Mouse (Mus musculus) midbrain, postnatal 0 days (tissue): ENCODE results near the gene Cyth3. TPM values are rescaled to one million over a fixed set of nuclear protein-coding genes. Genes with fewer than 3 reads are reported as not detected.

Experiments
- ATAC-seq: fragments of 200-750 bp; cut with Nextera tagmentation; 2 replicates; pipeline ENCODE4 v1.8.0; 2017; ENCODE audit warnings: moderate number of reproducible peaks, mild to moderate bottlenecking, moderate TSS enrichment, moderate library complexity; ENCODE audit not compliant: low FRiP score
- DNase-seq: peaks from one replicate; pipeline ENCODE4 v3.0.0-alpha.2; 2015; ENCODE audit warnings: low spot score
- H3K27ac ChIP-seq: fragments of 300-500 bp; sonication (generic); 2 replicates; pipeline ENCODE4 v1.5.1; 2014; ENCODE audit warnings: low read depth, mild to moderate bottlenecking, low read length, mixed read lengths
- H3K27me3 ChIP-seq: fragments of 300-500 bp; sonication (generic); 2 replicates; pipeline ENCODE4 v1.6.1; 2014; ENCODE audit warnings: low read length, control low read depth, mixed read lengths; ENCODE audit not compliant: insufficient read depth
- H3K36me3 ChIP-seq: fragments of 300-500 bp; sonication (generic); 2 replicates; pipeline ENCODE4 v1.6.1; 2014; ENCODE audit warnings: low read length, control low read depth, mixed read lengths; ENCODE audit not compliant: insufficient read depth
- H3K4me1 ChIP-seq: fragments of 300-500 bp; sonication (generic); 2 replicates; pipeline ENCODE4 v1.6.1; 2014; ENCODE audit warnings: mild to moderate bottlenecking, control low read depth, antibody characterized with exemption, low read length, mixed read lengths; ENCODE audit not compliant: insufficient read depth
- H3K4me2 ChIP-seq: fragments of 300-500 bp; sonication (generic); 2 replicates; pipeline ENCODE4 v1.6.1; 2014; ENCODE audit warnings: low read depth, mild to moderate bottlenecking, low read length, mixed read lengths; ENCODE audit not compliant: poor library complexity, severe bottlenecking
- H3K4me3 ChIP-seq: fragments of 300-500 bp; sonication (generic); 2 replicates; pipeline ENCODE4 v1.5.1; 2014; ENCODE audit warnings: low read depth, mild to moderate bottlenecking, low read length, moderate library complexity
- H3K9ac ChIP-seq: fragments of 300-500 bp; sonication (generic); replicated peaks from 2 replicates; pipeline ENCODE4 v1.6.1; 2014; ENCODE audit warnings: mild to moderate bottlenecking, low read length, moderate library complexity, mixed read lengths; ENCODE audit not compliant: poor library complexity, severe bottlenecking
- H3K9me3 ChIP-seq: fragments of 300-500 bp; sonication (generic); 2 replicates; pipeline ENCODE4 v1.6.1; 2016; ENCODE audit warnings: low read length, control low read depth
- CTCF ChIP-seq: IDR thresholded peaks from 2 replicates; pipeline ENCODE4 v1.5.1; 2016; ENCODE audit warnings: antibody characterized with exemption, mild to moderate bottlenecking
- WGBS: fragments of 180-500 bp; shearing (Covaris S2); extraction: QIAGEN DNeasy Blood & Tissue Kit; methylation state at CpG from one replicate; pipeline ENCODE4 v1.1.7; 2014; 5-methylcytosine and 5-hydroxymethylcytosine counted together
- polyA plus RNA-seq: library from polyadenylated mRNA; unstranded; fragments of >200 nt; fragmentation: Nextera tagmentation; extraction: Ambion mirVana; gene quantifications from 2 replicates; pipeline ENCODE4 v1.2.1, GENCODE M21; 2015
- total RNA-seq: library from RNA; depleted of rRNA; stranded (reverse); fragments of >200 nt; gene quantifications from 2 replicates; pipeline ENCODE4 v1.2.3, GENCODE M21; 2014

Cyth3 gene
- total and polyA plus RNA-seq, 2 experiments from 2014 or later = 34.1 to 47.8 TPM

- TF ChIP-seq CTCF = no peak
Measured at GRCm38 (mm10) chr5:143647412-143647811, 25.2 kb downstream of the Cyth3 start.

GRCm38 (mm10) chr5:143648058-143648457, 25.8 kb downstream of the Cyth3 start:
- H3K9ac ChIP-seq = no peak overlapping the region
- WGBS = 81% methylated on average over 2 of the region's 2 CpGs
- H3K9me3 ChIP-seq = no peaks in the 10 kb centered on the region
- no peak overlapping the region for H3K27ac ChIP-seq
- no peaks in the 10 kb centered on the region for H3K4me1 ChIP-seq
- H3K4me3 ChIP-seq = no peak overlapping the region
- H3K4me2 ChIP-seq = no peak overlapping the region
- ATAC-seq (no peak), DNase-seq (no peak)
- H3K36me3 ChIP-seq = no peaks in the 10 kb centered on the region
- no peaks in the 10 kb centered on the region for H3K27me3 ChIP-seq
- no peak for TF ChIP-seq CTCF

More at GRCm38 (mm10) chr5:143647412-143647811, 25.2 kb downstream of the Cyth3 start:
- DNase-seq = no peak
- no peak overlapping the region for H3K4me3 ChIP-seq
- no peak overlapping the region for H3K27ac ChIP-seq
- H3K4me1 ChIP-seq = no peaks in the 10 kb centered on the region
- no peak overlapping the region for H3K9ac ChIP-seq
- no peak for ATAC-seq
- H3K36me3 ChIP-seq = no peaks in the 10 kb centered on the region
- H3K27me3 ChIP-seq = no peaks in the 10 kb centered on the region
- WGBS = 89% methylated on average over 2 of the region's 2 CpGs
- H3K9me3 ChIP-seq = no peaks in the 10 kb centered on the region
- H3K4me2 ChIP-seq = no peak overlapping the region

DNA sequence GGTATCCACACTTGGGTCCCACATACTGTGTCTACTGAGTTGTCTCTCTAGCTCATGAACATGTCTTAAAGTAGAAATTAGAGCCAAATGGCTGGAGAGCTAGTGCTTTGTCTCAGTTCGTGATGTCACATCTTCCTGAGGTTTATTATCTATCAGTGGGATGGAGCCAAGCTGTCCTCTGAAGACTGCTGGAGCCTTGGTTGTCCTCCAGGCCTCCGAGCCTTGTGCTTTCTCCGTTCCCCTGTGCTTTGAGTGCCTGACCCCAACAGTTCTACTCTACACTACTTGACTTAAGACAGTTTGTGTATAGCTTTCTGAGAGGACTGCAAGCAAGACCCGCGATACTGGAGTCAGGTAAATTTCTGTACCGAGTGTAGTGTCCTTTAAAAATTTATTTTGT, 26.9 kb downstream of the Cyth3 start:
- H3K4me2 ChIP-seq = no peak overlapping the region
- no peak overlapping the region for H3K4me3 ChIP-seq
- no peak for TF ChIP-seq CTCF
- H3K27ac ChIP-seq = no peak overlapping the region
- no peaks in the 10 kb centered on the region for H3K9me3 ChIP-seq
- no peak overlapping the region for H3K9ac ChIP-seq
- DNase-seq (no peak), ATAC-seq (no peak)
- H3K36me3 ChIP-seq = no peaks in the 10 kb centered on the region
- H3K4me1 ChIP-seq = no peaks in the 10 kb centered on the region
- WGBS = 95% methylated on average over 6 of the region's 6 CpGs
- H3K27me3 ChIP-seq = no peaks in the 10 kb centered on the region

- H3K4me1 ChIP-seq = no peaks in the 10 kb centered on the region
- H3K4me2 ChIP-seq = no peak overlapping the region
- WGBS = 83% methylated on average over 8 of the region's 8 CpGs
- no peak overlapping the region for H3K9ac ChIP-seq
- DNase-seq = no peak
- H3K36me3 ChIP-seq = no peaks in the 10 kb centered on the region
- no peak for TF ChIP-seq CTCF
- ATAC-seq = no peak
- no peaks in the 10 kb centered on the region for H3K9me3 ChIP-seq
- no peak overlapping the region for H3K27ac ChIP-seq
- no peak overlapping the region for H3K4me3 ChIP-seq
- H3K27me3 ChIP-seq = no peaks in the 10 kb centered on the region
Measured at GRCm38 (mm10) chr5:143651855-143652631, 29.8 kb downstream of the Cyth3 start.

DNA sequence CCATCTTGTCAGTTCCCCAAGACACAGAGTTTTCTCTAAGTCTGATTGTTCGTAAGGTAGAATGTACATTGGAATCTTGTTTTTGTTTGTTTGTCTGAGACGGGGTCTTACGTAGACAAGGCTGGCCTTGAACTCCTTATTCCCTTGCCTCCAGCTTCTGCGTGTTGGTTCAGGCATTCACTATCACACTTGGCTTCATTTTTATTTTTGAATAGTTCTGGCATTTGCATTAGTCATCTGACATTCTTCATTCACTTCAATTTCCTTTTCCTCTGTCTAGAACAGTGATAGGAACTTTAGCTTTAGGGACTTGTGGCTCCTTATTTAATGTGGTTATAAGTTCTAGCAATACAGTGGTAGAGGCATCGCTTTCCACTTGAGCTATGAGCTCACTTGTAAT, 31.2 kb downstream of the Cyth3 start:
- H3K9me3 ChIP-seq = no peaks in the 10 kb centered on the region
- H3K9ac ChIP-seq = no peak overlapping the region
- H3K27ac ChIP-seq = no peak overlapping the region
- H3K4me2 ChIP-seq = no peak overlapping the region
- no peak overlapping the region for H3K4me3 ChIP-seq
- H3K4me1 ChIP-seq = no peaks in the 10 kb centered on the region
- 97% methylated on average over 5 of the region's 5 CpGs for WGBS
- H3K36me3 ChIP-seq = no peaks in the 10 kb centered on the region
- ATAC-seq = no peak
- no peak for TF ChIP-seq CTCF
- no peak for DNase-seq
- no peaks in the 10 kb centered on the region for H3K27me3 ChIP-seq

- Histone ChIP-seq H3K4me2 (no peak overlapping the region), H3K4me1 (no peaks in the 10 kb centered on the region), H3K36me3 (no peaks in the 10 kb centered on the region), H3K9me3 (no peaks in the 10 kb centered on the region), H3K4me3 (no peak overlapping the region), H3K27ac (no peak overlapping the region), H3K9ac (no peak overlapping the region), H3K27me3 (no peaks in the 10 kb centered on the region)
- WGBS = 27% methylated on average over 7 of the region's 7 CpGs
- DNase-seq (peak; percentile 51), ATAC-seq (no peak)
- no peak for TF ChIP-seq CTCF
Measured at GRCm38 (mm10) chr5:143654670-143655510, 32.6 kb downstream of the Cyth3 start.
